Mouse (Mus musculus) olfactory bulb, adult 2 months (tissue): Measurements from ENCODE around the gene Tmem144.

Experiments used
- CTCF ChIP-seq: fragments of 200-500 bp; IDR thresholded peaks from 2 replicates; pipeline ENCODE4 v1.5.1; 2012; ENCODE audit warnings: low read depth, mild to moderate bottlenecking, low read length, moderate library complexity; ENCODE audit not compliant: insufficient read depth
- POLR2A ChIP-seq: fragments of 200-500 bp; IDR thresholded peaks from 2 replicates; pipeline ENCODE4 v1.6.1; 2012; ENCODE audit warnings: mild to moderate bottlenecking, low read depth, low read length, moderate library complexity; ENCODE audit not compliant: insufficient read depth

- no peak for TF ChIP-seq CTCF
- TF ChIP-seq POLR2A, result no peak
These were observed 5.2 kb upstream of the Tmem144 start for GRCm38 (mm10) chr3:79857780-79858179.
